Mouse (Mus musculus): ENCODE measurements at regions not wholly inside any gene's neighbourhood (a gene's known extent, or its start where the extent isn't known, plus 50 kb on each side); places are given as distances from the start of the nearest gene placed in this dataset.

DNA sequence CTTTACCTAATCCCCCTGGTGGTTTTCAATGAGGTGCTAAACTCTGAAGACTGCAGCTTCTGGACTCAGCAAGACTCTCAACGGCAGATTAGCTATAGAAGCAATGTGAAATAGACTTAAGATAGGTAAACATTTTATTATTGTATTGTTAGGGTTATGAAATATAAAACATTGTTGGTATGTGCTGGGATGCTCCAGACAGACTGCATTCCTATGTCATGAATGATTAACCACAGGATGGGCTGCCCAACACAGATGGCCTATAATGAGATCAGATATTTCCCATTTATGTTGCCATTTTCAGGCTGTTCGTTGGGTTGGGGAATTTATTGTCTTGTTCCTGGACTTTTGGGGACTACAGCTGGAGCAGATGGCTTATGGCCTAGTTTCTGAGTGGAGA is 1711.3 kb upstream of the Cdh20 start:
- no peak for DNase-seq (ENCODE audit: extremely low spot score in 1 of 2, low spot score in 1 of 2)

- DNase-seq (ENCODE audit: extremely low spot score in 1 of 2, low spot score in 1 of 2), result peak in 1 of 2 experiments; percentile 10
Observed at GRCm38 (mm10) chr1:103071045-103071444, 1697.3 kb upstream of the Cdh20 start.

DNA sequence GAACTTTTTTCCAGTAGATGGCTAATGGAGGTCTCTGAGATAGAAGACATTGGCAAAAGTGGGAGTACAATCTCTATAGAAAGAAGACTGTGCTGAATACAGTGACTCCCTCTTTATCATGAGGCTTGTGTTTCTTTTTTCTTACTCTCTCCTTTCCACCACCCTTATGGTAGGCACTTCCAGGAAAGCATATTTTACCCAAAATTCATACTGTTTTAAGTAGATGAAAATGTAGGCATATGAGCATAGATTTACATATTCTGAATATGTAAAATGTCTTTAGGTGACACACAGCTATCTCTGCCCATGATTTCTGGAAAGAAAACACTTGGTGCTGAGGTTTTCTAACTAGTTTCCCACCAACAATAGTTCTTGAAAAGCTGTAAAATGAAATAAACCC is 1691.7 kb upstream of the Cdh20 start:
- DNase-seq (ENCODE audit: extremely low spot score in 1 of 2, low spot score in 1 of 2), result no peak

- no peak for DNase-seq (ENCODE audit: extremely low spot score in 1 of 2, low spot score in 1 of 2)
Observed at GRCm38 (mm10) chr1:103093908-103094648, 1674.3 kb upstream of the Cdh20 start.

Data from frontal cortex, adult 2 months (tissue).